Mouse (Mus musculus) midbrain, embryonic 11.5 days (tissue): Measurements from ENCODE around the gene Slc15a5. TPM values are rescaled to one million over a fixed set of nuclear protein-coding genes. Genes with fewer than 3 reads are reported as not detected.

Experiments
- ATAC-seq: fragments of 200-750 bp; cut with Nextera tagmentation; 2 replicates; pipeline ENCODE4 v1.8.0; 2017; ENCODE audit warnings: moderate TSS enrichment, moderate library complexity; ENCODE audit not compliant: low FRiP score
- DNase-seq: peaks from one replicate; pipeline ENCODE4 v3.0.0; 2015; ENCODE audit warnings: low spot score; ENCODE audit errors: missing footprints
- H3K27ac ChIP-seq: fragments of 300-500 bp; sonication (generic); 2 replicates; pipeline ENCODE4 v1.5.1; 2014; ENCODE audit warnings: low read depth, low read length
- H3K27me3 ChIP-seq: fragments of 300-500 bp; sonication (generic); 2 replicates; pipeline ENCODE4 v1.6.1; 2014; ENCODE audit warnings: mild to moderate bottlenecking, low read length, moderate library complexity, mixed read lengths; ENCODE audit not compliant: control insufficient read depth, insufficient read depth
- H3K36me3 ChIP-seq: fragments of 300-500 bp; sonication (generic); 2 replicates; pipeline ENCODE4 v1.6.1; 2014; ENCODE audit warnings: mild to moderate bottlenecking, low read length, moderate library complexity, mixed read lengths; ENCODE audit not compliant: control insufficient read depth, insufficient read depth
- H3K4me1 ChIP-seq: fragments of 300-500 bp; sonication (generic); 2 replicates; pipeline ENCODE4 v1.6.1; 2014; ENCODE audit warnings: low read length; ENCODE audit not compliant: control insufficient read depth, insufficient read depth
- H3K4me2 ChIP-seq: fragments of 300-500 bp; sonication (generic); 2 replicates; pipeline ENCODE4 v1.6.1; 2014; ENCODE audit warnings: mild to moderate bottlenecking, moderate library complexity
- H3K4me3 ChIP-seq: fragments of 300-500 bp; sonication (generic); 2 replicates; pipeline ENCODE4 v1.5.1; 2014; ENCODE audit warnings: low read depth, low read length
- H3K9ac ChIP-seq: fragments of 300-500 bp; sonication (generic); 2 replicates; pipeline ENCODE4 v1.6.1; 2014; ENCODE audit warnings: low read length
- H3K9me3 ChIP-seq: fragments of 300-500 bp; sonication (generic); 2 replicates; pipeline ENCODE4 v1.6.1; 2016; ENCODE audit warnings: low read length; ENCODE audit not compliant: control insufficient read depth
- WGBS: fragments of 180-500 bp; shearing (Covaris S2); extraction: QIAGEN DNeasy Blood & Tissue Kit; methylation state at CpG from one replicate; pipeline ENCODE4 v1.1.7; 2014; 5-methylcytosine and 5-hydroxymethylcytosine counted together
- polyA plus RNA-seq: library from polyadenylated mRNA; unstranded; fragments of >200 nt; fragmentation: Nextera tagmentation; extraction: Ambion mirVana; gene quantifications from 2 replicates; pipeline ENCODE4 v1.2.1, GENCODE M21; 2014

Gene Slc15a5
- polyA plus RNA-seq, 1 experiment from 2014 or later: not detected

- Histone ChIP-seq H3K4me1 (peaks cover 2% of the 10 kb centered on the region; the same call in 1 of the 2 replicates), H3K27me3 (no peaks in the 10 kb centered on the region), H3K9me3 (no peaks in the 10 kb centered on the region), H3K36me3 (no peaks in the 10 kb centered on the region), H3K27ac (no peak overlapping the region), H3K9ac (no peak overlapping the region), H3K4me3 (no peak overlapping the region), H3K4me2 (no peak overlapping the region)
- ATAC-seq: peak; percentile 40; the same call in 1 of the 2 replicates
- WGBS: 43% methylated on average over 4 of the region's 4 CpGs
- peak; percentile 80 for DNase-seq
Observed at GRCm38 (mm10) chr6:138071505-138072107, 8.1 kb downstream of the Slc15a5 start.

GRCm38 (mm10) chr6:138070720-138071504, 8.8 kb downstream of the Slc15a5 start:
- 45% methylated on average over 13 of the region's 13 CpGs for WGBS
- peak; percentile 38; the same call in 1 of the 2 replicates for ATAC-seq
- Histone ChIP-seq H3K27ac (no peak overlapping the region), H3K4me2 (no peak overlapping the region), H3K4me1 (peaks cover 2% of the 10 kb centered on the region; the same call in 1 of the 2 replicates), H3K9me3 (no peaks in the 10 kb centered on the region), H3K4me3 (no peak overlapping the region), H3K27me3 (no peaks in the 10 kb centered on the region), H3K9ac (no peak overlapping the region), H3K36me3 (no peaks in the 10 kb centered on the region)
- DNase-seq: no peak

GRCm38 (mm10) chr6:138069921-138070320, 9.8 kb downstream of the Slc15a5 start:
- Histone ChIP-seq H3K9ac (no peak overlapping the region), H3K4me2 (no peak overlapping the region), H3K36me3 (no peaks in the 10 kb centered on the region), H3K9me3 (no peaks in the 10 kb centered on the region), H3K4me1 (peaks cover 2% of the 10 kb centered on the region; the same call in 1 of the 2 replicates), H3K4me3 (no peak overlapping the region), H3K27ac (no peak overlapping the region), H3K27me3 (no peaks in the 10 kb centered on the region)
- WGBS: 94% methylated on average over 10 of the region's 10 CpGs
- ATAC-seq: no peak
- DNase-seq: no peak

GRCm38 (mm10) chr6:138055572-138055971, 24.1 kb downstream of the Slc15a5 start:
- WGBS: 36% methylated on average over 15 of the region's 15 CpGs
- H3K4me2 ChIP-seq: no peak overlapping the region
- ATAC-seq: no peak
- H3K9me3 ChIP-seq: no peaks in the 10 kb centered on the region
- no peak overlapping the region for H3K4me3 ChIP-seq
- peak; percentile 77 for DNase-seq
- no peak overlapping the region for H3K9ac ChIP-seq
- H3K4me1 ChIP-seq: no peaks in the 10 kb centered on the region
- H3K27me3 ChIP-seq: no peaks in the 10 kb centered on the region
- no peak overlapping the region for H3K27ac ChIP-seq
- no peaks in the 10 kb centered on the region for H3K36me3 ChIP-seq

- H3K9me3 ChIP-seq: no peaks in the 10 kb centered on the region
- DNase-seq: peak; percentile 69
- no peak overlapping the region for H3K4me2 ChIP-seq
- no peak for ATAC-seq
- no peaks in the 10 kb centered on the region for H3K27me3 ChIP-seq
- 86% methylated on average over 12 of the region's 12 CpGs for WGBS
- no peak overlapping the region for H3K4me3 ChIP-seq
- H3K9ac ChIP-seq: no peak overlapping the region
- no peaks in the 10 kb centered on the region for H3K36me3 ChIP-seq
- no peaks in the 10 kb centered on the region for H3K4me1 ChIP-seq
- no peak overlapping the region for H3K27ac ChIP-seq
Observed at GRCm38 (mm10) chr6:138054956-138055355, 24.8 kb downstream of the Slc15a5 start.

- no peak overlapping the region for H3K4me3 ChIP-seq
- no peaks in the 10 kb centered on the region for H3K27me3 ChIP-seq
- H3K4me2 ChIP-seq: no peak overlapping the region
- H3K4me1 ChIP-seq: no peaks in the 10 kb centered on the region
- ATAC-seq (no peak), DNase-seq (peak; percentile 26)
- H3K27ac ChIP-seq: no peak overlapping the region
- no peaks in the 10 kb centered on the region for H3K9me3 ChIP-seq
- WGBS: 71% methylated on average over 1 of the region's 1 CpGs
- no peaks in the 10 kb centered on the region for H3K36me3 ChIP-seq
- H3K9ac ChIP-seq: no peak overlapping the region
Observed at GRCm38 (mm10) chr6:138054166-138054565, 25.6 kb downstream of the Slc15a5 start.

GRCm38 (mm10) chr6:138053686-138054085, 26.0 kb downstream of the Slc15a5 start:
- Histone ChIP-seq H3K36me3 (no peaks in the 10 kb centered on the region), H3K4me3 (no peak overlapping the region), H3K4me1 (no peaks in the 10 kb centered on the region), H3K27ac (no peak overlapping the region), H3K27me3 (no peaks in the 10 kb centered on the region), H3K9ac (no peak overlapping the region), H3K4me2 (no peak overlapping the region), H3K9me3 (no peaks in the 10 kb centered on the region)
- ATAC-seq (no peak), DNase-seq (peak; percentile 77)
- WGBS: 86% methylated on average over 9 of the region's 9 CpGs

- Histone ChIP-seq H3K27me3 (no peaks in the 10 kb centered on the region), H3K27ac (no peak overlapping the region), H3K9ac (no peak overlapping the region), H3K36me3 (no peaks in the 10 kb centered on the region), H3K4me3 (no peak overlapping the region), H3K9me3 (no peaks in the 10 kb centered on the region; the same call in 1 of the 2 replicates), H3K4me2 (no peak overlapping the region), H3K4me1 (no peaks in the 10 kb centered on the region)
- WGBS: 87% methylated on average over 2 of the region's 2 CpGs
- DNase-seq: peak; percentile 14
- no peak for ATAC-seq
Observed at GRCm38 (mm10) chr6:138045364-138045763, 34.4 kb downstream of the Slc15a5 start.

GRCm38 (mm10) chr6:138042891-138043290, 36.8 kb downstream of the Slc15a5 start:
- no peak overlapping the region for H3K9ac ChIP-seq
- H3K27ac ChIP-seq: no peak overlapping the region
- 85% methylated on average over 5 of the region's 5 CpGs for WGBS
- no peak overlapping the region for H3K4me2 ChIP-seq
- DNase-seq: no peak
- no peak for ATAC-seq
- H3K4me3 ChIP-seq: no peak overlapping the region
- no peaks in the 10 kb centered on the region for H3K36me3 ChIP-seq
- H3K4me1 ChIP-seq: no peaks in the 10 kb centered on the region
- H3K9me3 ChIP-seq: no peaks in the 10 kb centered on the region; the same call in 1 of the 2 replicates
- H3K27me3 ChIP-seq: no peaks in the 10 kb centered on the region
